Mouse (Mus musculus): ENCODE measurements around the gene Sbno2.

DNA sequence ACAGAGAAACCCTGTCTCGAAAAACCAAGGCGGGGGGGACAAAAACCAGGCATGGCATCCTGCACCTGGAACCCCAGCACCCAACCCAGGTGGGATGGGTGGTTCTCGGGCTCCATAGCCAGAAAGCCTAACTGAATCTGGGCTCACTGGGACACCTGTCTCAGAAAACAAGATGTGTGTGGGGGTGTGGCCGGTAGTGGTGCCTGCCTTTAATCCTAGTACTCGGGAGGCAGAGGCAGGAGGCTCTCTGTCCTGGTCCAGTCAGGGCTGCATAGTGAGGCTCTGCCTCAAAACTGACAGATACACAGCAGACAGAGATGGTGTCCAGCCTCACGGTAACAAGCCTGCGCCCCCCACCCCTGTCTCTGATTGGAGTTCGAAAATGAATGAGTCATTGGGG, 82.6 kb downstream of the Sbno2 start:
- TF ChIP-seq CTCF (IDR thresholded peaks at IDR 0.05; ENCODE audit: control insufficient read depth, insufficient read depth, insufficient read length) (no peak), MYOD1 (IDR thresholded peaks at IDR 0.05; ENCODE audit: control insufficient read depth, insufficient read length, low read depth) (no peak), MAX (IDR thresholded peaks at IDR 0.05) (no peak), MYOG (IDR thresholded peaks at IDR 0.05; ENCODE audit: control insufficient read depth, extremely low read depth, insufficient read length) (no peak), CEBPB (IDR thresholded peaks at IDR 0.05; ENCODE audit: low read depth) (no peak), USF1 (IDR thresholded peaks at IDR 0.05; ENCODE audit: low read depth) (no peak), FOSL1 (IDR thresholded peaks at IDR 0.05; ENCODE audit: insufficient read depth, low read length, poor library complexity, severe bottlenecking) (no peak)
